Mouse (Mus musculus): ENCODE results near the gene Cd9.
"Not testable (repeated sequence)": the region's sequence is repeated elsewhere in the genome, so short reads cannot be mapped to it uniquely, and the experiment has no call there.

The Cd9 gene

GRCm38 (mm10) chr6:125498062-125498461, 3.5 kb upstream of the Cd9 start:
- peak in 1 of 2 experiments; percentile 58 for DNase-seq

GRCm38 (mm10) chr6:125496417-125496816, 1.8 kb upstream of the Cd9 start:
- no peak for DNase-seq

- DNase-seq = no peak
These were observed 770 bp upstream of the Cd9 start for GRCm38 (mm10) chr6:125495361-125495760.

GRCm38 (mm10) chr6:125493147-125493546, 1.4 kb downstream of the Cd9 start:
- no peak for DNase-seq

GRCm38 (mm10) chr6:125492664-125493063, 1.9 kb downstream of the Cd9 start:
- no peak for DNase-seq

- DNase-seq = no peak
These were observed 2.6 kb downstream of the Cd9 start for GRCm38 (mm10) chr6:125492033-125492432.

- DNase-seq = no peak
These were observed 3.2 kb downstream of the Cd9 start for GRCm38 (mm10) chr6:125491393-125491792.

- peak in 1 of 2 experiments; percentile 63 for DNase-seq
These were observed 4.6 kb downstream of the Cd9 start for GRCm38 (mm10) chr6:125489881-125490559.

GRCm38 (mm10) chr6:125485589-125485988, 9.0 kb downstream of the Cd9 start:
- no peak for DNase-seq

- no peak for DNase-seq
These were observed 9.9 kb downstream of the Cd9 start for GRCm38 (mm10) chr6:125484721-125485120.

- not testable (repeated sequence) for DNase-seq
These were observed 10.3 kb downstream of the Cd9 start for GRCm38 (mm10) chr6:125484313-125484660.

- DNase-seq = no peak
These were observed 10.9 kb downstream of the Cd9 start for GRCm38 (mm10) chr6:125483515-125484312.

GRCm38 (mm10) chr6:125482427-125482831, 12.2 kb downstream of the Cd9 start:
- DNase-seq = peak in 1 of 2 experiments; percentile 34

GRCm38 (mm10) chr6:125481667-125482390, 12.8 kb downstream of the Cd9 start:
- DNase-seq = peak in 1 of 2 experiments; percentile 55

- DNase-seq = peak in 1 of 2 experiments; percentile 63
These were observed 13.9 kb downstream of the Cd9 start for GRCm38 (mm10) chr6:125480396-125481361.

- DNase-seq = no peak
These were observed 15.2 kb downstream of the Cd9 start for GRCm38 (mm10) chr6:125479359-125479758.

GRCm38 (mm10) chr6:125478135-125479128, 16.2 kb downstream of the Cd9 start:
- no peak for DNase-seq

- DNase-seq = no peak
These were observed 17.6 kb downstream of the Cd9 start for GRCm38 (mm10) chr6:125476826-125477589.

- DNase-seq = no peak
These were observed 18.5 kb downstream of the Cd9 start for GRCm38 (mm10) chr6:125476090-125476489.

GRCm38 (mm10) chr6:125475184-125475583, 19.4 kb downstream of the Cd9 start:
- no peak for DNase-seq
